Comparison of ENCODE assay signal across 7 mouse cellular contexts in genomic region chr7:39589044-39589443, GRCm38 (mm10).
DNase-seq lines count a peak whose midpoint lies in the region; ATAC-seq and TF ChIP-seq lines count a peak whose summit lies in the region.
"Not testable (repeated sequence)": the region's sequence is repeated elsewhere in the genome, so short reads cannot be mapped to it uniquely, and the experiment has no call there.

No protein-coding gene starts in this region.

- WGBS in embryonic facial prominence, embryonic 10.5 days, result 40% methylated on average over 7 of the region's 7 CpGs
- 43% methylated on average over 7 of the region's 7 CpGs for WGBS in forebrain, embryonic 15.5 days
- WGBS in heart, embryonic 16.5 days, result 46% methylated on average over 7 of the region's 7 CpGs
- 45% methylated on average over 7 of the region's 7 CpGs for WGBS in intestine, embryonic 16.5 days
- 40% methylated on average over 7 of the region's 7 CpGs for WGBS in limb, embryonic 13.5 days
- 42% methylated on average over 7 of the region's 7 CpGs for WGBS in lung, embryonic 14.5 days
- WGBS in neural tube, embryonic 11.5 days, result 33% methylated on average over 6 of the region's 7 CpGs

- not testable (repeated sequence) for TF ChIP-seq CTCF in lung, embryonic 14.5 days (IDR thresholded peaks at IDR 0.05; ENCODE audit: low read depth)

- peak overlapping the region; percentile 61 for H3K4me3 ChIP-seq in embryonic facial prominence, embryonic 10.5 days
- H3K4me3 ChIP-seq in forebrain, embryonic 15.5 days, result peak overlapping the region; percentile 51
- H3K4me3 ChIP-seq in heart, embryonic 16.5 days (ENCODE audit: low read length), result peak overlapping the region; percentile 52
- H3K4me3 ChIP-seq in intestine, embryonic 16.5 days (ENCODE audit: low read length), result peak overlapping the region; percentile 50
- peak overlapping the region; percentile 49 for H3K4me3 ChIP-seq in limb, embryonic 13.5 days
- peak overlapping the region; percentile 40 for H3K4me3 ChIP-seq in lung, embryonic 14.5 days (ENCODE audit: low read depth, low read length)
- H3K4me3 ChIP-seq in neural tube, embryonic 11.5 days (ENCODE audit: low read depth, low read length), result peak overlapping the region; percentile 39

- H3K4me1 ChIP-seq in embryonic facial prominence, embryonic 10.5 days; forebrain, embryonic 15.5 days; heart, embryonic 16.5 days (ENCODE audit: control insufficient read depth, insufficient read depth, low read length); intestine, embryonic 16.5 days (ENCODE audit: control insufficient read depth, insufficient read depth, low read length); limb, embryonic 13.5 days; lung, embryonic 14.5 days (ENCODE audit: insufficient read depth); neural tube, embryonic 11.5 days (ENCODE audit: control insufficient read depth, insufficient read depth, low read length): not testable (repeated sequence)

- H3K27ac ChIP-seq in embryonic facial prominence, embryonic 10.5 days (replicated peaks); heart, embryonic 16.5 days (ENCODE audit: low read length); intestine, embryonic 16.5 days (ENCODE audit: low read length); limb, embryonic 13.5 days; lung, embryonic 14.5 days (ENCODE audit: low read depth); neural tube, embryonic 11.5 days (ENCODE audit: low read depth, low read length): not testable (repeated sequence)
- H3K27ac ChIP-seq in forebrain, embryonic 15.5 days (replicated peaks), result 0 out of 2 replicates have a peak overlapping the region, but pooled peaks have one; percentile 69

- not testable (repeated sequence) for H3K36me3 ChIP-seq in embryonic facial prominence, embryonic 10.5 days (replicated peaks); forebrain, embryonic 15.5 days; heart, embryonic 16.5 days (ENCODE audit: control insufficient read depth, insufficient read depth); intestine, embryonic 16.5 days (ENCODE audit: control insufficient read depth, insufficient read depth, low read length); limb, embryonic 13.5 days; lung, embryonic 14.5 days (ENCODE audit: insufficient read depth); neural tube, embryonic 11.5 days (ENCODE audit: control insufficient read depth, insufficient read depth, low read length)

- DNase-seq in embryonic facial prominence, embryonic 10.5 days (ENCODE audit: low spot score); lung, embryonic 14.5 days; neural tube, embryonic 11.5 days (ENCODE audit: low spot score): not testable (repeated sequence)

- H3K9me3 ChIP-seq in embryonic facial prominence, embryonic 10.5 days; forebrain, embryonic 15.5 days; heart, embryonic 16.5 days (replicated peaks; ENCODE audit: control insufficient read depth, low read length); intestine, embryonic 16.5 days (ENCODE audit: control insufficient read depth, low read length); limb, embryonic 13.5 days; lung, embryonic 14.5 days (ENCODE audit: low read depth, low read length); neural tube, embryonic 11.5 days (ENCODE audit: control insufficient read depth, low read length): not testable (repeated sequence)

- peak overlapping the region; percentile 50 for H3K4me2 ChIP-seq in forebrain, embryonic 15.5 days (replicated peaks)
- H3K4me2 ChIP-seq in heart, embryonic 16.5 days (ENCODE audit: low read depth, low read length), result peak overlapping the region; percentile 63
- H3K4me2 ChIP-seq in intestine, embryonic 16.5 days (ENCODE audit: low read depth, low read length), result peak overlapping the region; percentile 60
- peak overlapping the region; percentile 66 for H3K4me2 ChIP-seq in limb, embryonic 13.5 days (replicated peaks)
- peak overlapping the region; percentile 59 for H3K4me2 ChIP-seq in lung, embryonic 14.5 days
- H3K4me2 ChIP-seq in neural tube, embryonic 11.5 days (ENCODE audit: low read depth), result peak overlapping the region; percentile 44

- H3K27me3 ChIP-seq in embryonic facial prominence, embryonic 10.5 days (replicated peaks; ENCODE audit: low read depth, poor library complexity, severe bottlenecking), result peaks cover 16% of the 10 kb centered on the region
- H3K27me3 ChIP-seq in forebrain, embryonic 15.5 days; heart, embryonic 16.5 days (ENCODE audit: control insufficient read depth, insufficient read depth, low read length); intestine, embryonic 16.5 days (replicated peaks; ENCODE audit: control insufficient read depth, insufficient read depth, low read length); limb, embryonic 13.5 days; lung, embryonic 14.5 days (ENCODE audit: insufficient read depth, low read length); neural tube, embryonic 11.5 days (ENCODE audit: control insufficient read depth, insufficient read depth, low read length): not testable (repeated sequence)

- H3K9ac ChIP-seq in forebrain, embryonic 15.5 days (replicated peaks), result peak overlapping the region; percentile 66; the same call in 1 of the 2 replicates
- H3K9ac ChIP-seq in heart, embryonic 16.5 days (ENCODE audit: low read length); intestine, embryonic 16.5 days (ENCODE audit: low read depth, low read length); lung, embryonic 14.5 days; neural tube, embryonic 11.5 days (ENCODE audit: low read length): not testable (repeated sequence)
- H3K9ac ChIP-seq in limb, embryonic 13.5 days, result peak overlapping the region; percentile 76; the same call in 1 of the 2 replicates

- ATAC-seq in forebrain, embryonic 15.5 days (replicated peaks), result peak; percentile 42
- not testable (repeated sequence) for ATAC-seq in heart, embryonic 16.5 days (replicated peaks; ENCODE audit: extremely low read depth, insufficient read depth, low FRiP score)
- peak; percentile 31 for ATAC-seq in intestine, embryonic 16.5 days
- peak; percentile 21; the same call in 1 of the 2 replicates for ATAC-seq in limb, embryonic 13.5 days (ENCODE audit: low FRiP score, low read depth)
- ATAC-seq in lung, embryonic 14.5 days (ENCODE audit: insufficient read depth), result peak; percentile 44; the same call in 1 of the 2 replicates
- ATAC-seq in neural tube, embryonic 11.5 days (ENCODE audit: insufficient read depth, low FRiP score, low TSS enrichment), result peak; percentile 61
